Mouse (Mus musculus) lung, postnatal 4 days (tissue): Measurements from ENCODE around the gene Gtf2h2.
"Not testable (repeated sequence)": the region's sequence is repeated elsewhere in the genome, so short reads cannot be mapped to it uniquely, and the experiment has no call there.

ENCODE experiments used
- DNase-seq, 2 experiments: peaks; one replicate each; pipeline ENCODE4 v3.0.0; 2021

The Gtf2h2 gene

DNA sequence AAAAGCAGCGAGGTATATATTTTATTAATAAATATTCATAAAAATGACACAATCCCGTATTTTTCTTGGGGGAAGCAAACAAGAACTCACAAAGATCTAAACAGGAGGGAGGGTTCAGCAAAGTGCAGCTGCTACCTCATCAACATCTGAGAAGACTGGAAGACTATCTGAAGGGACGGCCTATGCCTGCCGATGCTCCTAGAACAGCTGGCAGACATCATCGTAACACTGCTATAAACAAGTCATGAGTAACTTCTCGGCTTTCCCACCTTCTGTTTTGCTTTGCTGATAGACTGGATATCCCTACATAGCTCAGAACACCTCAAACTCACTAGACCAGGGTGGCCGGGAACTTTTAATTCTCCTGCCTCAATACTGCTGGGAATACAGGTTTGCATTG, 8.8 kb downstream of the Gtf2h2 start:
- no peak for DNase-seq

GRCm38 (mm10) chr13:100463527-100464222, 28.7 kb downstream of the Gtf2h2 start:
- DNase-seq: no peak

GRCm38 (mm10) chr13:100461336-100461735, 31.0 kb downstream of the Gtf2h2 start:
- DNase-seq: no peak

DNA sequence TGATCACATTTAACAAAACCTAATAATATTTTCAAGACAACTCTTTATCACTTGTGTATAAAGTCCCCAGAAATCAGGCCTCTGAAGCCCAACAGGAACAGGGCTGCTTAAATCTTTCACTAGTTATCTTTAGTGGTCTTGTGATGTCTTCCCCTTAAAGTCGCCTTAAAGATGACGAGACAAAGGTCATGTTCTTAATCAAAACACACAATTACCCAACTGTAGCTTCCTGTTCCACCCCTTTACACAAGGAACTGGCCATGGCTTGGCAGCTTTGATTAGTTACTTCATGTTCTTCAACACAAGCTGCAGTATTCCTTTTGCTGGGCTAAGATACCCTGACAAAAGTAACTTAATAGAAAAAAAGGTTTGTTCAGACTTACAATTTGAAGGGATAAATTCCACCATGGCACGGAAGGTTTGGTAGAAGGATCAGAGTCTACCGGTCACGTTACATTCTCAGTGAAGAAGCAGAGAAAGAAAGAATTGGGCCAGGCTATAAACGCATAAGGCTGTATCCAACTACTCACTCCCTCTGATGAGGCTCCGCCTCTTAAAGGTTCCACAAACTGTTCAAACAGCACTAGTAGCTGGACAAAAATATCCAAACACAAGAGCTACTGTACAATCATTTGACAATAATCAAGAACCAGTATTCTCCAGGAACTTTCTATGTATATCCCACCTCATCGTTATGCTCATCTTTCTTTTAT, 39.8 kb downstream of the Gtf2h2 start, which contains the start of gene Naip1:
Gene Naip1 (minus strand): TSS at position 455 of the 713 bp plus-strand sequence.
- DNase-seq: not testable (repeated sequence)

DNA sequence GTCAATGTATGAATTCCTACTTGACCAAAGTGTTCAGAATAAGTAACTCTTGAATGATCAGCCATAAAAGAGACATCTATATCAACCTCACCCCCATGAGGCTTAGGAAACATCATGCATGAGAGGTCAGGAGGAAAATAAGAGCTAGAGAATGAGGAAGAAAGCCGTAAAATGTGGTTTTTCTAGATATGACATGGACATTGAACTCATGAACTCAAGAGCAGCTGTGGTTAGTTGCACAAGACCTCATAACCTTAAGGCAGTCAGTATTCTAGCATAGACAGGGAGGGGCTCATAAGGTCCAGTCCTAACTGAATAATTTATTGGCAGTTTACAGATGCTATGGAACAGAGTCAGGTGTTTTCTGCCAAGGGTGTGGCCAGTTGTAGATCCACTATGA, 42.9 kb downstream of the Gtf2h2 start:
- no peak for DNase-seq

- DNase-seq: no peak
Observed at GRCm38 (mm10) chr13:100440116-100440515, 52.3 kb downstream of the Gtf2h2 start.

DNA sequence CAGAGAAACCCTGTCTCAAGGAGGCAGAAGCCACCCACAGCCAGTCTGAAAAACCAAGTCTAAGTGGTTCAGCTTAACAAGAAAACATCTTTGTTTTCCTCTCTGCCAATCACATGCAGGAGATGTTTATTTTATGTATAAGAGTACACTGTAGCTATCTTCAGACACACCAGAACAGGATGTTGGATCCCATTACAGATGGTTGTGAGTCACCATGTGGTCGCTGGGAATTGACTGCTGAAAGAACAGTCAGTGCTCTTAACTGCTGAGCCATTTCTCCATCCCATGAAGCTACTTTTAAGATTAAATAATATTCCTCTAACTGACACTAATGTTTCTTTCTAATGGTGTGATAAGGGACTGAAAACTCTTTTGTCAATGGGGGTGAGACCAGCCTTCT, 53.7 kb downstream of the Gtf2h2 start:
- no peak for DNase-seq

DNA sequence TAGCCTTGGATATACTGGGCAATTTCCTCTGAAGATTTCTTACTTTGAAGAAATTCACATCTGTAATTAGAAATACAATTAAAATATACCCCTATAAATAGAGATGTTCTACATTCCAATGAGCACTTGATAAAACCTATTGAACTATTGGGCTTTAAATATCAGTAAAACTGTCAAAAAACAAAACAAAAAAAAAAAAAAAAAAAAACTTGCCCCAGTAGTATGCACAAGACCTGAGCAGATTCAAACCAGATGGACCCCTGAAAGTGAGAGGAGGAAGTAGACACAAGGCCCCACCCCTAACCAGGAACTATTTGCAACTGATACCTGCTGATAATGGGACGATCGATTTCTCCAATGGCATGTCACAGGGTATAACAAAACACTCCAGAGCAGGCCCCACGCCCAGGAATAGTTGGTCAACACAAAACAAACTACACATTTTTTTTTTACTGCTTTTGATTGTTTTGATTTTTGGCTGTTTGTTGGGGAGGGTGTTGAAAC, 55.0 kb downstream of the Gtf2h2 start:
- no peak for DNase-seq

- DNase-seq: not testable (repeated sequence)
Observed at GRCm38 (mm10) chr13:100436556-100437163, 55.7 kb downstream of the Gtf2h2 start.

GRCm38 (mm10) chr13:100419958-100420357, 72.4 kb downstream of the Gtf2h2 start:
- not testable (repeated sequence) for DNase-seq

GRCm38 (mm10) chr13:100414428-100414827, 78.0 kb downstream of the Gtf2h2 start:
- no peak for DNase-seq
